Mouse (Mus musculus) lung, postnatal 36 days (tissue): ENCODE results near the gene Fli1.

Experiments
- DNase-seq: peaks from one replicate; pipeline ENCODE4 v3.0.0; 2022; ENCODE audit warnings: mixed read lengths

Gene Fli1

GRCm38 (mm10) chr9:32549462-32550384 is 7.1 kb upstream of the Fli1 start:
- no peak for DNase-seq

- no peak for DNase-seq
These were observed 4.1 kb upstream of the Fli1 start for GRCm38 (mm10) chr9:32546731-32547130.

- DNase-seq, result peak; percentile 35
These were observed 2.3 kb upstream of the Fli1 start for GRCm38 (mm10) chr9:32544731-32545661.

- DNase-seq, result no peak
These were observed 1.4 kb upstream of the Fli1 start for GRCm38 (mm10) chr9:32543923-32544575.

DNA sequence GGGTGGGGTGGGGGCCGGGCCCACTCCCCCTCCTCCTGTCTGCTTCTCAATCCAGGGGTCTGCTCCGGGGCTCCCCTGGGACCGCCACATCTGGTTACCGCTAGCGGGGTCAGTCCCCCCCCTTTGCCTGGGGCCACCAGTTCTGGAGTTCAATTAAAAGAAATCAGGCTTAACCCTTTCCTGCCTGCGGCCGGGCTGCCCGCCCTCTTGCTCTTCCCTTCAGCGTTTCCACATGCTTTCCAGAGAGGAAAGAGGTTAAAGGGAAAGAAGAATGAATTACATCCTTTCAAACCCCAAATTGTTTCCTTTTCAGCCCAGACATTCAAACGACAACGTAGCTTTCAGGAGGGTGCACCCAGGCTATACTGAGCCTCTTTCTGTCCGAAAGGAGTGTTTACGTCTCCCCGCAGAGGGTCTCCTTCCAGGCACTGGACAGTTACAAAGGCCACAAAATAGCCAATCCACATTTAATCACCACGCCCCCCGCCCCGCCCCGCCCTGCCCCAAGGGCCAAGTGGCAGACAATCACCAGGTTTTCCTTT is 450 bp upstream of the Fli1 start:
- no peak for DNase-seq

DNA sequence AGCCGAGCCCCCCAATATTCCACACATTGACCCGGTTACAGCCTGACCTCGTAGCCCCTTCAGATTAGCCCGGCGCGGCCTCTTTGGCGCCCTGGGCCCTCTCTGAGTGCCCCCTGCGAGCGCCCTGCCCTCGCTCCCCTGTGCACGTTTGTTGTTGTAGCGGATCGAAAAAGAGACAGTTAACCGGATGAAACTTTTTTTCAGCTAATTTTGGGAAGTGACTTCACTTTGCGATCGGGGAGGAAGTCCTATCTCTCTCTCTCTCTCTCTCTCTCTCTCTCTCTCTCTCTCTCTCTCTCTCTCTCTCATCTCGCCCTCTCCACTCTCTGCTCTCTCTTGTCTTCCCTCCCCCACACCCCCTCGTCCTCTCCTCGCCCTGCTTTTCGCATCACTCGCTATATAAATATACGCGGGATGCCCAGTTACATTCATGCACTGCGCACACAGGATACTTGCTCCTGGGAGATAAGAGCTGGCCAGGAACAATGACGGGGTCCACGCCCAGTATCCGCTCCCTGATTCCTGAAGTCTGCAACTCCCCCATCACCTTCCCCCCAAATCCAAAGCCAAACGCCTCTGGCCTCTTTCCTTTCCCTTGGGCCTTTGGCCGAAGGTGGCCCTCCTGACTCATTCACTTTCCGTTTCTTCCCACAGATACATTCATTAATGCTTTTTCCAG is 1.3 kb downstream of the Fli1 start:
- DNase-seq, result peak; percentile 85

DNA sequence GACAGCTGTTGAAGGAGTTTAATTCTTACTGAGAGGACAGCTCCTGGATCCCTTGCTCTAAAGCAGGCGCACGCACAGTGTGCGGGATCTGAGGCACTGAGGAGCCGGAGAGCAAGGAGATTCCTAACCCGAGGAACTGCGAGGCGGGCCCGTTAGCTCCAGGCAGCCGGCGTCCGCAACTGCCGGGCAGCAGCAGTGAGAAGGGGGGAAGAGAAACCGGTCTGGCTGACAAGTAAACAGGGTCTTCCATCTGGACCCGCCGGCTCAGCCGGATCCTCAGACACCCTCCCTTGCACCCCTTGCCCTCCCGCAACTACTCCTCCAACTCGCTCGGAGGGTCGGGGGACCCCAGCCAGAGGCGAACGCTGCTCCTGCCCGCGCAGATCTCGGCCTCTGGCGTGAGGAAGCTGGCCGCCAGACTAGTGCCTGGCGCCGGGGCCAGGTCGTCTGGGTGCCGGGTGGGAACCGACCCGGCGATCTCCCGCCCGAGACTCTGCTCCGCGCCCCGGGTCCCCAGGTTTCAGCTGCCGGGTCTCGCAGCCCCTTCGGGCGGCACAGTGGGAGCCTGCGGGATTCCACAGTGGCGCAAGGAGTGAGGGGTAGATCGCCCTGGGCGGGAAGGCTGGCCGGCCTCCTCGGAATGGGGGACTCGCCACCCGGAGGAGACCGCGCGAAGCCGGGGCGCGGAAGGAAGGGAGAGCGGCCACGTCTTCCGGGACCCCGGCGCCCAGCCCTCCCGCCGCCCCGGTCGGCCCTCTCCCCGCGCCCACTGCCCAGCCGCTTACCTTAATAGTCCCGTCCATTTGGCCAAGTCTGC is 2.0 kb downstream of the Fli1 start:
- DNase-seq, result peak; percentile 39

GRCm38 (mm10) chr9:32540061-32540405 is 2.6 kb downstream of the Fli1 start:
- DNase-seq, result peak; percentile 63

GRCm38 (mm10) chr9:32539321-32539761 is 3.3 kb downstream of the Fli1 start:
- peak; percentile 64 for DNase-seq

- DNase-seq, result peak; percentile 29
These were observed 4.5 kb downstream of the Fli1 start for GRCm38 (mm10) chr9:32538124-32538523.

GRCm38 (mm10) chr9:32537706-32538105 is 5.0 kb downstream of the Fli1 start:
- no peak for DNase-seq

GRCm38 (mm10) chr9:32535201-32535955 is 7.3 kb downstream of the Fli1 start:
- DNase-seq, result no peak

GRCm38 (mm10) chr9:32534025-32534615 is 8.5 kb downstream of the Fli1 start:
- DNase-seq, result no peak

DNA sequence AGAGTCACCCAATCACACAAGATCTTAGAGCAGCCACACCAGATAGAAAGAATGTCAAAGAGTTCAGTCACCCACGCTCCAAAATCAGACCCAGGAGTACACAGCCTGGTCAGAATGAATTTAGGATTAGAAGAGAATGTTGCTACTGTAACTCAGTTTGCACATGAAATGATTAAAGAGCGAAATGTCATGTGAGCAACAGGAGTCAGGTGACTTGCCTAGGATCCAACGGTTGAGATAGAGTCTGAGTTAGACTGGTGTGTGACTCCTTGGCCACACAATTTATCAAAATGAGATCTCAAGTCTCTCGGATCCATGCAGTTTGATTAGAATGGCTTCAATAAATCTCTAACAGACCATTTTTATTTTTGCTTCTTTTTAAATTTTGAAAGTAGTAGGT is 11.1 kb downstream of the Fli1 start:
- no peak for DNase-seq

GRCm38 (mm10) chr9:32530975-32531374 is 11.7 kb downstream of the Fli1 start:
- no peak for DNase-seq

DNA sequence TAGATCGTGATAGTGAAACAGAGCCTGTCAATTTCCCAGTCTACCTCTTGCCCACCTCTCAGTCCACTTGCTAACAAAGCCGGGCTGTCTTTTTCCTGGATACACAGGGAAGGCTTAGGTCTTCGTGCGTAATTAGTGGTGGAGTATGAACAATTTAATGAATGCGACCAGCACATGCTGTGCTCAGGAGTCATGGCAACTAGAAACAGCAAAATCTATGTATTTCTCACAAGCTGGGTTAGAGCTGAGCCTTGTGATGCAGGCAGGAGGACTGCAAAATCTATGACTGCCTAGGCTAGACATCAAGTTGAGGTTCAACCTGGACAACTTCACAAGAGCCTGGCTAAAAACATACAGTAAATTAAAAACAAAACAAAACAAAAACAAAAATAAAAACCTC is 12.5 kb downstream of the Fli1 start:
- DNase-seq, result no peak

DNA sequence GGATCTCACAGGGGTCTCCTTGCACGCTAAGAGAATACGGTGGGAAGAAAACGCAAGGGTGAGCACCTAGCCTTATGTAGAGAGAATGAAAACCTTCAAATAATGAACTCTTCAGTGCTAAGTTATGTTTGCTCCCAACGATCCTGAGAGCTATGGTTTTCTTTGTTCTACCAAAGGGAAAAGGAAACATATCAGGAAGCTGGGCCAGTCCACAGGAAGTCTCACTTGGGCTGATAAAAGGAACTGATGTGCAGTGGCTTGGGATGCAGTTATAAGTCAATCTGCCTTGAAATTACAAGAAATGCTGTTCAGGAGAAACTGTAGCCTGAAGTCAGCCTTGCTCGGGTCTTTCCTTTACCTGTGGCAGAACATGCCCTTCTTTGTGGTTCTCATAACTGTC is 13.1 kb downstream of the Fli1 start:
- DNase-seq, result peak; percentile 57

- DNase-seq, result no peak
These were observed 15.3 kb downstream of the Fli1 start for GRCm38 (mm10) chr9:32527329-32527728.

GRCm38 (mm10) chr9:32525787-32526186 is 16.9 kb downstream of the Fli1 start:
- DNase-seq, result no peak
